Mouse (Mus musculus): ENCODE measurements at regions not wholly inside any gene's neighbourhood (a gene's known extent, or its start where the extent isn't known, plus 50 kb on each side); places are given as distances from the start of the nearest gene placed in this dataset.

DNA sequence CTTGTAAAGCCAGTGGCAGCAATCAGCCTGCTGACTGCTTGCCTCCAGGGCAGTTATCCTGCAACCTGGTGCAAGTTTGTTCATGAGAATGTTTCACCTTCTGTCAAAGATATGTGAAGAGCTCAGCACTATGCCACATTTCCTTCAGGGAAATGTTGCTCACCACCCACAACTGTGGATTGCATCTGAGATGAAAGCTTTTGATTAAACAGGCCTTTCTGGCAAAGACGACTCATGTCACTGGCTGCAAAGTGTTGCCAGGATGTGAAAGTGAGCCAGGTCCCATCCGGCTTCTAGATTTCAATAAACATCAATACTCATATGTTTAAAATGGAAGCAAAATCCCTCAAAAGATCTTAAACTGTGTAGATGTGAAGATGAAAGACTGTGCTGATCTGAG is 2121.0 kb downstream of the Gm37988 start:
- no peak for DNase-seq (ENCODE audit: extremely low spot score in 1 of 2, low spot score in 1 of 2)

DNA sequence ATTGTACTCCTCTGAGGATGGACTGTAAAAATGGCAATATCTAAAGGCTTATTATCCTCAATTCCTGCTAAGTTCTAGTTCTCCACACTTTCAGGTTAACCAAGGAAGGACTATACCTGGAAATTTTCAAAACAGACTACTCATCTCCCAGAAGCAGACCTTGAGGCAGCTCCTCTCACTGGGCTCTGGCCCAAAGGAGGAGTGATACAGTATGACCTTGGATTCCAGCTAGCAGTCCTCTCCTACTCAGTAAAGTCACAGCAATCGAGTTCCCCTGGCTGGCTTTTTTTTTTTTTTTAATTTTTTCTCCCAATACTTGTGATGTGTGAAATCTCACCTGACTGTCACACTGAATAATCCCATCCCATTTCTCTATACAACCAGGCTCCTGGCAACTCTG is 2124.2 kb downstream of the Gm37988 start:
- no peak for DNase-seq (ENCODE audit: extremely low spot score in 1 of 2, low spot score in 1 of 2)

DNA sequence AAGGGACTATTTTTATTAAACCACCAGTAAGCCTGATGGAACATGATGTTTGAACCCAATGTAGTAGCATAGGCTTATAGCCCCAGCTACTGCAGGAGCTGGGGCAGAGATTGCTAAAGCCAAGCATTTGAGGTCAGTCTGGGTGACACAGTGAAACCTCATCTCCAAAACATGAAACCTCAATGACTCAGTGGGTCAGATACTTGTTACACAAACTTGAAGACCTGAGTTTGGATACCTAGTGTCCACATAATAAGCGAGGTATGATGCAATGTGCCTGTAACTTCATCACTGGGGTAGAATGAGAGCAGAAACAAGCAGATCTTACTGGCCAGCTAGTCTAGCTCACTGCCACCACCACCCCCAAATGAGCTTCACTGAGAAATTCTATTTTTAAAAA is 2162.1 kb downstream of the Gm37988 start:
- DNase-seq (ENCODE audit: extremely low spot score in 1 of 2, low spot score in 1 of 2), result no peak

DNA sequence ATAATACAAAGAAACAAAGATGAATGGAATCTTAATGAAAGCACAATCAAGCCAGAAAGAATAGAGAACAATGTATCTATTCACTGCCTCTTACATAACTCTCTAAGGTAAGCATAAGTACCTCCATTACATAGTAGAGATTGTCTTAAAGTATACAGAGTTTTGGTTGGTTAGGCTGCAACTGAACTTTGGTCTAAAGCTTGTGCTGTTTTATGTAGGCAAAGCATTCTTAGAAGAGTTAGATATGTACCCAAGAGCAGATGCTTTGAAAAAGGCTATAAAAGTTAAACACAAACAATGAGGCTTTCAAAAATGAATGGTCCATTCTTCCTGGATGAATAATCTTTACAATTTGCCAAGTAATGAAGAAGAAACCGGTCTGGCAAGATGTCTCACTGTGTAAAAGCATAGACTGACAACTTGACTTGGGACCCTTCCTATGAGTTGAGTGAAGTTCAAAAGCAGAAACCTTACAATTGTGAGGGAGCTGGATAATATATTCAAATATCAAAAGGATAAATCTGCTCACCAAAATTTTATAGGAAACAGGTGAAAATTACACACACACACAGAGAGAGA is 2166.1 kb downstream of the Gm37988 start:
- no peak for DNase-seq (ENCODE audit: extremely low spot score in 1 of 2, low spot score in 1 of 2)

DNA sequence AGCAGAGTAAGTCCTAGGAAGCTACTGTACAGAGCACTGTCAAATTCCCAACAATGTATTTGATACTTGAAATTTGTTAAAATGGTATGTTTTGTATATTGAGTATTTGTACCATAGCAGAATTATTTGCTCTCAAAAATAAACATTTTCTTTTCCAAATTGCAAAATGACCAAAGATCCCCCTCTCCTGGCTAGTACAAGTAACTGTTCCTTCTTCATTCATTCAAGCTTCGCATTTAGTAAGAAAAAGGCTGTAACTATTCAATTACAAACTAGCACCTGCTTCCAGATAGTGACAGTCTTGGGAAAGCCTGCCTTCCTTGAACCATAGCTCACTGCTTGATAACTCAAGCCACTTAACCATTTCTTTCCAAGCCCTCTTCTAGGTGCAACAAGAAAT is 2171.9 kb downstream of the Gm37988 start:
- DNase-seq (ENCODE audit: extremely low spot score in 1 of 2, low spot score in 1 of 2), result no peak

DNA sequence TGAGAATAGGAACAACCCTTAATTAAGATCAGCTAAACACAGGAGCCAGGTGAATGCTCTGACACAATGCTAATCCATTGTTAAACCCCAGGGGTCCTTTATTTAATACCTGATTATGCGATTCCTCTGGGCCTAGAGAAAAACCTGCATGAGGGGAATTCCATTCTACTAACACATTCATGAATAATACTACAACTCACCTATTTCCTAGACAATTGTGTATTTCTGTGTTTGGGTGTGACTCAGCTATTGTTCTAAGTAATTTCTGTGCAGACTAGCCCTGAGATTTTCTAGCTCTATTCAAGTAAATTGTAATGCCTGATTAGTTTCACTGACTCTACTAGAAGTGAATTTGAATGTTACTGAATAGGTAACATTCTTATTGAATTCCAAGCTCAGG is 2176.5 kb downstream of the Gm37988 start:
- no peak for DNase-seq (ENCODE audit: extremely low spot score in 1 of 2, low spot score in 1 of 2)

DNA sequence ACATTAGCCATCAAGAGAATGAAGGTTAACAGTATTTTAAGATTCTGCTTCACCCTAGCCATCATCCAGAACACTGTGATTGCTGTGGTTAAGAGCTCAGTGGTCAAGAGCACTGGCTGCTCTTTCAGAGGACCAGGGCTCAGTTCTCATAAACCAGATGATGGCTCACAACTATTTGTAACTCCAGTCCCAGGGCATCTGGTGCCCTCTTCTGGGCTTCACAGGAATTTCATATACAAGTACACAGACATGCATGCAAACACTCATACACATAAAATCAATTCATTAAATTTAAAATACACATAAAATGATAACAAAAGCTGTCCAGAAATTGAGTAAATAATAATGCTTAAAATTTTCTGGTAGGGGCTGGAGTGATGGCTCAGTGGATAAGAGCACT is 2189.9 kb downstream of the Gm37988 start:
- DNase-seq (ENCODE audit: extremely low spot score in 1 of 2, low spot score in 1 of 2), result no peak

DNA sequence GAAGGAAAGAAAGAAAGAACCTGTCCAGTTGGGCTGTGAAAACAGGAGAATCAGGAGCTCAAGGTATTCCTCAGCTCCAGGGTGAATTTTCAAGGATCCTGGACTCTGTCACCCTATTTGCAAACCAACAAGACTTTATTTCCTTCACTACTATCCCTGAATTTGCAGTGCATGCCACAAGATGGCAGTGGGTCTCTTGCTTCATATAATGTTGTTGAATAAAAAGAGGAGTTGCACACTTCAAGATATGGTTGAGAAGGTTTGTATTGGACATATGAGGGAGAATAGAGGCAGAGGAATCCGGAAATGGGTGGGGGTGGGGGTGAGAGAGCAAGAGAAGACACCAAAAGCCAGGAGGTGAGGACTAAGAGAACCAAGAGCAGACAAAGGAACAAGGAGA is 2202.5 kb downstream of the Gm37988 start:
- DNase-seq (ENCODE audit: extremely low spot score in 1 of 2, low spot score in 1 of 2), result peak; percentile 9 to 29

Measured in layer of hippocampus, postnatal 25 days (tissue).